Mouse (Mus musculus): ENCODE results near the gene D6Ertd527e. TPM values are rescaled to one million over a fixed set of nuclear protein-coding genes. Genes with fewer than 3 reads are reported as not detected.

Gene D6Ertd527e
- not detected in 2 replicates for polyA plus RNA-seq (2015; fragmentation: Nextera tagmentation; extraction: Ambion mirVana)

DNA sequence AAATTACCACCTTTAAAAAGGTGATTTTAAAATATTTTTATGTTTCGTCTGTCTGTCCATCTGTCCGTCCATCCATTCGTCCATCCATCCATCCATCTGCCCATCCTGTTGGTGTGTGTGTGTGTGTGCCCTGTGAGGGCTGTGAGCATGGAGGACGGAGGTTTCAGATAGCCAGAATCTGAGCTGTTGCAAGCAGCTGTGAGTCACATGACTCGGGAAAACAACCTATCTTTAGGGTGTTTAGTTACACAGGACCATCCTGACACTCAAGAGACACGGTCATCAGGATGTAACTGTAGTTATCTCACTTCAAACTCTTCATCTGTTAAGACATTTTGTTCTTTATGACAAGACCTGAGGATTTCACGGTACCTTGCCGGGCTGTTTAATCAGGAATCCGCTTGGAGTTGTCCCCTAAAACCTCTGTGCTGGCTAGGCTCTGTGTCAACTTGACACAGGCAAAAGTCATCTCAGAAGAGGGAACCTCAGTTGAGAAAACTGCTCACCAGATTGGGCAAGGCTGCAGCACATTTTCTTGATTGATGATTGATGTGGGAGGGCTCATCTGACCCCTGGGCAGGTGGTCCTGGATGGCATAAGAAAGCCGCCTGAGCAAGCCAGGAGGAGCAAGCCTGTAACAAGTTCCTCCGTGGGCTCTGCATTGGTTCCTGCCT is at the start of gene D6Ertd527e:
TSS of gene D6Ertd527e (plus strand) at position 624 of the 674 bp plus-strand sequence.
- DNase-seq (no peak), ATAC-seq (no peak)
- Histone ChIP-seq H3K4me2 (ENCODE audit: low read depth, low read length) (no peak within 1 kb of the TSS), H3K27ac (ENCODE audit: low read depth) (no peak within 1 kb of the TSS), H3K36me3 (replicated peaks; ENCODE audit: insufficient read depth, low read length) (no peaks in the 10 kb centered on the region), H3K4me3 (ENCODE audit: low read depth, low read length) (no peak within 1 kb of the TSS), H3K27me3 (ENCODE audit: insufficient read depth, low read length) (no peaks in the 10 kb centered on the region), H3K9ac (replicated peaks) (no peak within 1 kb of the TSS), H3K4me1 (ENCODE audit: insufficient read depth) (peaks cover 3% of the 10 kb centered on the region; the same call in 1 of the 2 replicates), H3K9me3 (ENCODE audit: low read length) (no peaks in the 10 kb centered on the region)
- 70% methylated on average over 11 of the region's 11 CpGs for WGBS (ENCODE audit: insufficient replicate concordance)
- TF ChIP-seq EP300 (IDR thresholded peaks at IDR 0.05; ENCODE audit: low read depth) (no peak), CTCF (IDR thresholded peaks at IDR 0.05; ENCODE audit: low read depth) (no peak)

DNA sequence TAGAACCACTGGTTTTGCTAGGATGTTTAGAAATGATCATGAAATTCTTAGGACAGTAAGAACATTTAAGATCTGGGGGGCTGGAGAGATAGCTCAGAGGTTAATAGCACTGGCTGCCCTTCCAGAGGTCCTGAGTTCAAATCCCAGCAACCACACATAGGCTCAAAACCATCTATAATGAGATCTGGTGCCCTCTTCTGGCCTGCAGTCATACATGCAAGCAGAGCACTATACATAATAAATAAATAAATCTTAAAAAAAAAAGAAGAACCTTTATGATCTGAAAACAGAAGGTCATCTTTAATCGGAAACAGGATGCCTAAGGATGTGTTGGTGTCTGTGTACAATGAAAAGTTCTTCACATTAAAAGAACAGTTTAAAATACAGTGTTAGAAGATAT is 44.8 kb upstream of the D6Ertd527e start:
- H3K27ac ChIP-seq (ENCODE audit: low read depth), result no peak overlapping the region
- no peak overlapping the region for H3K4me3 ChIP-seq (ENCODE audit: low read depth, low read length)
- no peak overlapping the region for H3K4me2 ChIP-seq (ENCODE audit: low read depth, low read length)
- H3K9me3 ChIP-seq (ENCODE audit: low read length), result no peaks in the 10 kb centered on the region
- TF ChIP-seq EP300 (IDR thresholded peaks at IDR 0.05; ENCODE audit: low read depth), result no peak
- peak; percentile 31; the same call in 1 of the 2 replicates for TF ChIP-seq CTCF (IDR thresholded peaks at IDR 0.05; ENCODE audit: low read depth)
- 85% methylated on average over 1 of the region's 1 CpGs for WGBS (ENCODE audit: insufficient replicate concordance)
- H3K9ac ChIP-seq (replicated peaks), result no peak overlapping the region
- H3K4me1 ChIP-seq (ENCODE audit: insufficient read depth), result no peaks in the 10 kb centered on the region
- DNase-seq (no peak), ATAC-seq (no peak)
- no peaks in the 10 kb centered on the region for H3K27me3 ChIP-seq (ENCODE audit: insufficient read depth, low read length)
- H3K36me3 ChIP-seq (replicated peaks; ENCODE audit: insufficient read depth, low read length), result peaks cover 57% of the 10 kb centered on the region

DNA sequence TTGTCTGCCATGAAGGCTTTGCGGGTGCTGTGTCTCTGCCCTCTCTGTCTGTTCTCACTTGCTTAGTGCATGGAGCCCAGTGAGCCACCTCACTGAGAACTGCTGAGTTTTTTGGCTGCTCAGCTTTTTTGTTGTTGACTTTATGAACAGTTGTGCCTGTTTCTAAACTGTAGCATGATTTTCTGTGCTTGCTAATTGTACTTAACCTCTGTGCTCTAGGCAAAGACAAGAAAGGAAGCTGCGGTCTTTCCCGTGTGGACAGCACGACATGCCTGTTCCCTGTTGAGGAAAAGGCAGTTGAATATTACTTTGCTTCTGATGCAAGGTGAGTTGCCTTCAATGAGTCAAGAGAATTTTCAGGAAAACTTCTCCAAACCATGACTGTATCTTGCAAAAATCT is 41.0 kb upstream of the D6Ertd527e start:
- ATAC-seq, result no peak
- no peak overlapping the region for H3K4me2 ChIP-seq (ENCODE audit: low read depth, low read length)
- H3K4me3 ChIP-seq (ENCODE audit: low read depth, low read length), result no peak overlapping the region
- no peak for TF ChIP-seq CTCF (IDR thresholded peaks at IDR 0.05; ENCODE audit: low read depth)
- TF ChIP-seq EP300 (IDR thresholded peaks at IDR 0.05; ENCODE audit: low read depth), result no peak
- H3K36me3 ChIP-seq (replicated peaks; ENCODE audit: insufficient read depth, low read length), result peaks cover 42% of the 10 kb centered on the region
- DNase-seq, result no peak
- 0 out of 2 replicates have a peak, but pooled peaks cover 3% of the 10 kb centered on the region for H3K4me1 ChIP-seq (ENCODE audit: insufficient read depth)
- H3K9me3 ChIP-seq (ENCODE audit: low read length), result no peaks in the 10 kb centered on the region
- H3K27ac ChIP-seq (ENCODE audit: low read depth), result no peak overlapping the region
- 85% methylated on average over 4 of the region's 4 CpGs for WGBS (ENCODE audit: insufficient replicate concordance)
- no peak overlapping the region for H3K9ac ChIP-seq (replicated peaks)
- H3K27me3 ChIP-seq (ENCODE audit: insufficient read depth, low read length), result no peaks in the 10 kb centered on the region

DNA sequence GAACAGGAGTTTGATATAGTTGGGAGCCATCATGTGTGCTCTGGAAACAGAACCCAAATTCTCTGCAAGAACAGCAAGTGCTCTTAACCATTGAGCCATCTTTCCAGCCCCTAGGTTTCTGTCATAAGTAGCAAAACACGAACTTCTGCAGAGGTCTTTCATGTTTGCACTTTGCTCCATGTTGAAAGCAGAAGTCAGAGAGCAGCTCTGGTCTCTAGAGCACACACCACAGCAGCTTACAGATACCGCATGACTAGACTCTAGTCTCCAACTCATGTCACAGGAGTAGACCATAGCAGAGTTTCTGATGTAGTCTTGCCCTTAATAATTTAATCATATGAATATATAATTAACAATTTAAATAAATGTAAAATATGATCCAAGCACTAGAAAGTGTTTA is 36.3 kb upstream of the D6Ertd527e start:
- ATAC-seq (peak; percentile 65), DNase-seq (no peak)
- no peak overlapping the region for H3K4me2 ChIP-seq (ENCODE audit: low read depth, low read length)
- peaks cover 14% of the 10 kb centered on the region for H3K4me1 ChIP-seq (ENCODE audit: insufficient read depth)
- no peak overlapping the region for H3K9ac ChIP-seq (replicated peaks)
- H3K4me3 ChIP-seq (ENCODE audit: low read depth, low read length), result no peak overlapping the region
- 36% methylated on average over 2 of the region's 2 CpGs for WGBS (ENCODE audit: insufficient replicate concordance)
- H3K9me3 ChIP-seq (ENCODE audit: low read length), result no peaks in the 10 kb centered on the region
- H3K27me3 ChIP-seq (ENCODE audit: insufficient read depth, low read length), result no peaks in the 10 kb centered on the region
- TF ChIP-seq EP300 (IDR thresholded peaks at IDR 0.05; ENCODE audit: low read depth) (no peak), CTCF (IDR thresholded peaks at IDR 0.05; ENCODE audit: low read depth) (no peak)
- H3K27ac ChIP-seq (ENCODE audit: low read depth), result peak overlapping the region; percentile 73; the same call in 1 of the 2 replicates
- H3K36me3 ChIP-seq (replicated peaks; ENCODE audit: insufficient read depth, low read length), result peaks cover 35% of the 10 kb centered on the region

DNA sequence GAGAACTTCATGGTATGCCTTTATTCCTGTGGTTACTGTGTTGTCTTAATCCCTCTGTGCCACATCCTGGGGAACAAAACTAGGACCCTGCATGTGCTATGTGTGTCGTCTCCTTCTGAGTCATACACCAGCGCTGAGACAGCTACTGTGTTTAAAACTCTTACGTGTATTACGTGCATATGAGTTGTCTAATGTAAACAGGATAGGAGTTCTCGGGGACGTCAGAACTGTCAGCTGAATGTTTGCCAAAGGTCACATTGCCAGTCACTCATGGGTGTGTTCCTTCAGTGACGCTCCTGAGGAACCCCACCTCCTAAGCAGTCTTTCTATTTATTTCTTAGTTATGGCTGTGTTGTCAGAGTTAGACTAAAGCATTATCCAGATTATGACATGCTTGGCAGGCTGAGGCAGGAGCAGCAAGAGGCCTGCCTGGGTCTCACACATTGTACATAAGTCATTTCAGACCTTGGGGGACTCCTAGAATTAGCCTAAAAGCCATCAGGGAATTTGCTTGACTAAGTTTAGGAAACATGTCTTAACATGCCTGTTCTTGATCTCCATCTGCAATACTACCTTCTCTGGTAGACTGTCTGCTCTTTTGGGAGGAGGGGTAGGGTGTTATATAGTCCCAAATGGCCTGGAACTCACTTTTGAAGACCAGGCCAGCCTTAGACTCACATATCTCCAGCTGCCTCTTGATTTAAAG is 35.2 kb upstream of the D6Ertd527e start:
- Histone ChIP-seq H3K4me1 (ENCODE audit: insufficient read depth) (peaks cover 14% of the 10 kb centered on the region), H3K27ac (ENCODE audit: low read depth) (peak overlapping the region; percentile 73), H3K27me3 (ENCODE audit: insufficient read depth, low read length) (no peaks in the 10 kb centered on the region), H3K9ac (replicated peaks) (no peak overlapping the region), H3K4me3 (ENCODE audit: low read depth, low read length) (no peak overlapping the region), H3K4me2 (ENCODE audit: low read depth, low read length) (no peak overlapping the region), H3K36me3 (replicated peaks; ENCODE audit: insufficient read depth, low read length) (peaks cover 36% of the 10 kb centered on the region), H3K9me3 (ENCODE audit: low read length) (no peaks in the 10 kb centered on the region)
- TF ChIP-seq EP300 (IDR thresholded peaks at IDR 0.05; ENCODE audit: low read depth), result no peak
- no peak for TF ChIP-seq CTCF (IDR thresholded peaks at IDR 0.05; ENCODE audit: low read depth)
- peak; percentile 81 for ATAC-seq
- DNase-seq, result no peak
- WGBS (ENCODE audit: insufficient replicate concordance), result 51% methylated on average over 7 of the region's 7 CpGs

DNA sequence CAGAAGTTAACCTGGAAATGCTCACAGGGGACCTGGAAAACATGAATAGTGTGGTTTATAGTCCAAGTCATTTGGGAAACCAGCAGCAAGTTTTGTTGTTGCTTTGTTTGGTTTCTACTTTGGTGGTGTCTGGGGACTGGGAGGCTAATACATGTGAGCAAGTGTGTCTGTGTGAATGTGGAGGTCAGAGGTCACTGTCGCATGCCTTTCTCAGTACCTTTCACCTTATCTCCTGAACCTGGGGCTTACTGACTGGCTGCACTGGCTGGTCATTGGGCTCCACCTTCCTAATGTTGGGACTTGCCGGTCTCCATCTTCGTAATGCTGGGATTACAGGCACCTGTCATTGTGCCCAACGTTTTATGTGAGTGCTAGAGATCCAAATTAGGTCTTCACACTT is 33.9 kb upstream of the D6Ertd527e start:
- no peaks in the 10 kb centered on the region for H3K27me3 ChIP-seq (ENCODE audit: insufficient read depth, low read length)
- peaks cover 34% of the 10 kb centered on the region for H3K36me3 ChIP-seq (replicated peaks; ENCODE audit: insufficient read depth, low read length)
- 84% methylated on average over 4 of the region's 4 CpGs for WGBS (ENCODE audit: insufficient replicate concordance)

More for the DNA sequence above, 33.9 kb upstream of the D6Ertd527e start:
- H3K27ac ChIP-seq (ENCODE audit: low read depth), result no peak overlapping the region
- ATAC-seq, result no peak
- H3K9me3 ChIP-seq (ENCODE audit: low read length), result no peaks in the 10 kb centered on the region
- TF ChIP-seq CTCF (IDR thresholded peaks at IDR 0.05; ENCODE audit: low read depth) (no peak), EP300 (IDR thresholded peaks at IDR 0.05; ENCODE audit: low read depth) (no peak)
- no peak for DNase-seq
- H3K4me2 ChIP-seq (ENCODE audit: low read depth, low read length), result no peak overlapping the region
- no peak overlapping the region for H3K4me3 ChIP-seq (ENCODE audit: low read depth, low read length)
- peaks cover 17% of the 10 kb centered on the region for H3K4me1 ChIP-seq (ENCODE audit: insufficient read depth)
- no peak overlapping the region for H3K9ac ChIP-seq (replicated peaks)

Data from liver, postnatal 0 days (tissue).